In the genomic region with DNA sequence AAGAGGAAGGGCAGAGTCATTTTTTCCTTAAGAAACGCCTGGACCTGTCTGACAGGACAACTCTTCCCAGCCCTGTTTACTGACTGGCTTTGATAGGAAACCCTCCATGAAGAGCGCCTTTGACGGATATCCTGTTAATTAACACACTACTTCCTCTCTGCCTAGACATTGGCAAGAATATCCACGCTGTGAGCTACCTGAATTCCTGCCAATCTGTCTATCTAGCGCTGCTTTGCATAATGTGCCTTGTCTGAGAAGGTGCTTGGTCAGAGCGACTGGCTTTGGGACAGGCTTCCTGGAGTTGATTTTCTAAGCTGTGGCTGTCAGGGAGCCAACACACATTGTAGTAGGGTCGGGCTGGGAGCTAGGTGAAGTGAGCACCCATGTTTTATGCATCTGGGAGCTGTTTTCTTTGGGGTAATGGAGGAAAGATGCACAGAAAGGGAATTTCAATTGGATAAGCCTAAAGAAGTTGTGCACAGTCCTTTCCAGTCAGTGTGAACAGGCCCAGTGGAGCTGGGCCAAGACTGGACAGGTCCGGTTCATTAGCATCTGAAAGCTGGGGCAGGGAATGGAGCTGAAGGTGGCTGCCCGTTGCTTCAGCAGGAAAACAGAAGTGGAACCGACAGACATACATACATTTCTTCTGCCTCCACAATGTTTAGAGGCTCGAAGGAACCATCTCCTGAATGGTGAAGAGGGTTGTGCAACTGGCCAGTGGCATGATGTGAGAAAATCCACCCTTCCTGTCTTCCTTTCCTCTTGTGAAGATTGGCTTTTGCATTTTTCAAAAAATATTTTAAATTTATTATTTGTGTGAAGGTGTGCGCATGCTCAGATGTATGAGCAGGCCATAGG, we compare ENCODE assay signal across 8 mouse cellular contexts.
A peak's percentile ranks its signal among the peaks of the same experiment; 100 is the strongest.
DNase-seq lines count a peak whose midpoint lies in the region; ATAC-seq lines count a peak whose summit lies in the region.
"Had no signal": no experiment of that assay in that cellular context is flagged by ENCODE, and none has a peak within 500 bp of the region (broad histone marks: within the 10 kb centered on the region; RNA-seq: fewer than 3 reads in every experiment).

No protein-coding gene starts in this region.

- 0 out of 2 replicates have a peak overlapping the region, but pooled peaks have one; percentile 42 for H3K27ac ChIP-seq in forebrain, embryonic 12.5 days
- H3K27ac ChIP-seq in hindbrain, embryonic 15.5 days (replicated peaks), result peak overlapping the region; percentile 44
- H3K27ac ChIP-seq: limb, embryonic 10.5 days had no signal

- H3K4me2 ChIP-seq in forebrain, embryonic 12.5 days, result no peak overlapping the region
- H3K4me2 ChIP-seq in hindbrain, embryonic 15.5 days, result no peak overlapping the region

- 67% methylated on average over 12 of the region's 12 CpGs for WGBS in forebrain, embryonic 12.5 days
- WGBS in hindbrain, embryonic 15.5 days, result 57% methylated on average over 12 of the region's 12 CpGs

- peak; percentile 21; the same call in 1 of the 2 replicates for ATAC-seq in forebrain, embryonic 12.5 days (ENCODE audit: low FRiP score)
- peak; percentile 91 for ATAC-seq in hindbrain, embryonic 15.5 days (ENCODE audit: low FRiP score, low read depth)
- ATAC-seq in megakaryocyte progenitor cell, adult 5-6 weeks (replicated peaks; ENCODE audit: poor library complexity), result peak; percentile 64

- H3K36me3 ChIP-seq in forebrain, embryonic 12.5 days (replicated peaks), result no peaks in the 10 kb centered on the region
- H3K36me3 ChIP-seq in hindbrain, embryonic 15.5 days, result no peaks in the 10 kb centered on the region
- H3K36me3 ChIP-seq: limb, embryonic 10.5 days had no signal

- no peaks in the 10 kb centered on the region for H3K9me3 ChIP-seq in forebrain, embryonic 12.5 days
- H3K9me3 ChIP-seq in hindbrain, embryonic 15.5 days, result no peaks in the 10 kb centered on the region
- H3K9me3 ChIP-seq: limb, embryonic 10.5 days had no signal

- no peaks in the 10 kb centered on the region for H3K27me3 ChIP-seq in forebrain, embryonic 12.5 days
- H3K27me3 ChIP-seq in hindbrain, embryonic 15.5 days, result no peaks in the 10 kb centered on the region

- intact Hi-C loops in left cerebral cortex, postnatal 4 days (cut with DNase I), result no loop called here
- intact Hi-C loops in left cerebral cortex, postnatal 14 days (cut with DNase I), result no loop called here

- H3K4me1 ChIP-seq in forebrain, embryonic 12.5 days, result peaks cover 24% of the 10 kb centered on the region
- peaks cover 5% of the 10 kb centered on the region for H3K4me1 ChIP-seq in hindbrain, embryonic 15.5 days (replicated peaks)

- peak; percentile 59 for DNase-seq in left cerebral cortex, postnatal 4 days
- no peak for DNase-seq in left cerebral cortex, postnatal 14 days (ENCODE audit: low spot score in 2 of 2)
- no peak for DNase-seq in adrenal gland, adult 8-10 months
- DNase-seq in natural killer cell, adult 2 months (ENCODE audit: low spot score in 2 of 2), result no peak

- H3K4me3 ChIP-seq in forebrain, embryonic 12.5 days (replicated peaks), result no peak overlapping the region
- no peak overlapping the region for H3K4me3 ChIP-seq in hindbrain, embryonic 15.5 days
- H3K4me3 ChIP-seq: limb, embryonic 10.5 days had no signal

- H3K9ac ChIP-seq in forebrain, embryonic 12.5 days, result no peak overlapping the region
- H3K9ac ChIP-seq in hindbrain, embryonic 15.5 days, result no peak overlapping the region

Comparison
In these comparisons a context has a peak if more than half of its experiments do, and no peak if none do; other contexts are left out.
1. ATAC-seq: peak in every context shown above with its lines; median percentile 91 in hindbrain, embryonic 15.5 days; 64 in megakaryocyte progenitor cell, adult 5-6 weeks; 21 in forebrain, embryonic 12.5 days.